Mouse (Mus musculus): ENCODE results near the gene Slu7. TPM values are rescaled to one million over a fixed set of nuclear protein-coding genes. Genes with fewer than 3 reads are reported as not detected.

Slu7 gene
- total RNA-seq (2014; rRNA removed) (15.9 and 31.5 TPM in 2 replicates), polyA plus RNA-seq (2015; fragmentation: Nextera tagmentation; extraction: Ambion mirVana) (54.9 and 55.5 TPM in 2 replicates)

- no peaks in the 10 kb centered on the region for H3K9me3 ChIP-seq (ENCODE audit: low read length)
- peaks cover 7% of the 10 kb centered on the region; the same call in 1 of the 2 replicates for H3K4me1 ChIP-seq (ENCODE audit: insufficient read depth, low read length)
- TF ChIP-seq CTCF (IDR thresholded peaks at IDR 0.05; ENCODE audit: low read depth): peak; percentile 17; the same call in 1 of the 2 replicates
- peak within 1 kb of the TSS; percentile 76 for H3K9ac ChIP-seq (replicated peaks; ENCODE audit: low read length)
- H3K27ac ChIP-seq: peak within 1 kb of the TSS; percentile 77
- H3K36me3 ChIP-seq (ENCODE audit: insufficient read depth, low read length): peaks cover 8% of the 10 kb centered on the region; the same call in 1 of the 2 replicates
- 7% methylated on average over 38 of the region's 38 CpGs for WGBS
- peak within 1 kb of the TSS; percentile 85 for H3K4me3 ChIP-seq (ENCODE audit: low read length)
- ATAC-seq (peak; percentile 93), DNase-seq (ENCODE audit: low spot score) (peak; percentile 93)
- no peaks in the 10 kb centered on the region for H3K27me3 ChIP-seq (ENCODE audit: insufficient read depth, low read length)
- peak within 1 kb of the TSS; percentile 85 for H3K4me2 ChIP-seq (ENCODE audit: low read depth, low read length)
Observed at GRCm38 (mm10) chr11:43433254-43434023, at the start of gene Slu7. Gene Slu7 (plus strand): TSS chr11:43433744.

GRCm38 (mm10) chr11:43385055-43385649 lies 48.4 kb upstream of the Slu7 start:
- DNase-seq (ENCODE audit: low spot score) (peak; percentile 69), ATAC-seq (peak; percentile 92)
- H3K27me3 ChIP-seq (ENCODE audit: insufficient read depth, low read length): no peaks in the 10 kb centered on the region
- H3K9me3 ChIP-seq (ENCODE audit: low read length): no peaks in the 10 kb centered on the region
- peak overlapping the region; percentile 54 for H3K9ac ChIP-seq (replicated peaks; ENCODE audit: low read length)
- peak overlapping the region; percentile 29 for H3K4me3 ChIP-seq (ENCODE audit: low read length)
- peak overlapping the region; percentile 57 for H3K4me2 ChIP-seq (ENCODE audit: low read depth, low read length)
- H3K27ac ChIP-seq: peak overlapping the region; percentile 76
- H3K36me3 ChIP-seq (ENCODE audit: insufficient read depth, low read length): no peaks in the 10 kb centered on the region
- H3K4me1 ChIP-seq (ENCODE audit: insufficient read depth, low read length): peaks cover 5% of the 10 kb centered on the region
- WGBS: 2% methylated on average over 17 of the region's 18 CpGs
- TF ChIP-seq CTCF (IDR thresholded peaks at IDR 0.05; ENCODE audit: low read depth): no peak

DNA sequence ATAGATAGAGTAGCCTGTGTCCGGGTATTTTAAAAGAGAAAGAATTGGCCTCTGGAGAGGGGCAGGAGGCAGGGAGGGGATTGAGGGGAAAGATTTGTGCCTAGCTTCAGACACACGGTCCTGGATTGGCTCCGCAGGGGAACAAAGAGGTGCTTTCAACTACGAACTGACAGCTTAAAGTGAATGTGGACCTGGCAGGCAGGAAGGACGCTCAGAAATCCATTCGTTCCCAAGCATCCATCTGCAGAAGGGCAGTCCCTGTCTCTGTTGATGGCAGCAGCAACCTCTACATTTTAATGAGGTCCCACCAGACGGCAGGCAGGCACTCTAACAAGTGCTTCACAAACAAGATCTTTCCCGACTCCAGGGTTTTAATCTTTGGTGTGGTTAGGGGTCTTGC lies 47.8 kb upstream of the Slu7 start:
- H3K4me3 ChIP-seq (ENCODE audit: low read length): peak overlapping the region; percentile 29
- DNase-seq (ENCODE audit: low spot score) (peak; percentile 63), ATAC-seq (peak; percentile 84)
- no peak for TF ChIP-seq CTCF (IDR thresholded peaks at IDR 0.05; ENCODE audit: low read depth)
- 5% methylated on average over 8 of the region's 8 CpGs for WGBS
- peak overlapping the region; percentile 76 for H3K27ac ChIP-seq
- peaks cover 5% of the 10 kb centered on the region for H3K4me1 ChIP-seq (ENCODE audit: insufficient read depth, low read length)
- no peaks in the 10 kb centered on the region for H3K9me3 ChIP-seq (ENCODE audit: low read length)
- H3K27me3 ChIP-seq (ENCODE audit: insufficient read depth, low read length): no peaks in the 10 kb centered on the region
- H3K36me3 ChIP-seq (ENCODE audit: insufficient read depth, low read length): no peaks in the 10 kb centered on the region
- H3K9ac ChIP-seq (replicated peaks; ENCODE audit: low read length): peak overlapping the region; percentile 54
- peak overlapping the region; percentile 57 for H3K4me2 ChIP-seq (ENCODE audit: low read depth, low read length)

DNA sequence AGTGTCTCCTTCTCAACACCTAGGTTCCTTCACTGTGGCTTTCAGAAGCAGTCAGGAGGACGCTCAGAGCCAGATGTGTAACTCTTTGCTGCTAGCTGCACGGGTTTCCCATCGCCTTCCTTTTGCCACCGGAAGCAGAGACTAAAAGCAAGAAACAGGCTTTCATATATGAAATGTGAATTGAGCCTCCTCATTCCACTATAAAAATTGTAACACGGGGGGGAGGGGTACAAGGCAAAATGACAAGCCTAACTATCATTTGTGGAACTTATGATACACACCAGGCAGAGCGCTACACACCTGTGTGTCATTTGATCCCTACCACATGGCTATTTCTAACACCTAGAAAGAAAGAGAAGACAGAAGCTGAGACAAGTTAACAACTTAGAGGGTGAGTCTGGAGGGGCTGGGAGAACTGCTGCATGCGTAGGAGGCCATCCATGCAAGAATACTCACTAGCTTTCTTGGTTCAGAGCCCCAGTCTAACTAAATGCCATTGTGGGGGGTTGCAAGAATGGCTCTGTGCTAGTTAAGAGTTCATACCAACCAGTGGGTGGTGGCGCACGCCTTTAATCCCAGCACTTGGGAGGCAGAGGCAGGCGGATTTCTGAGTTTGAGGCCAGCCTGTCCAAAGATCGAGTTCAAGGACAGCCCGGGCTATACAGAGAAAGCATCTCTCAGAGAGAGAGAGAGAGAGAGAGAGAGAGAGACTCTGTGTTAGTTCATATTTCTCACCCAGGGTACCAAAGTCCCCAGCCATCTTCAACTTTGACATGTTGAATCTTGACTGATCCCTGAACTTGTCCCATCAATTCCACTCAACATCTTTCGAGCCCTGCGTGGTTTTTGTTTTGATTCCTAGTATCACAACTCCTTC lies 46.3 kb upstream of the Slu7 start:
- no peak for ATAC-seq
- Histone ChIP-seq H3K4me2 (ENCODE audit: low read depth, low read length) (no peak overlapping the region), H3K4me1 (ENCODE audit: insufficient read depth, low read length) (peaks cover 5% of the 10 kb centered on the region), H3K4me3 (ENCODE audit: low read length) (no peak overlapping the region), H3K36me3 (ENCODE audit: insufficient read depth, low read length) (no peaks in the 10 kb centered on the region), H3K27ac (no peak overlapping the region), H3K9ac (replicated peaks; ENCODE audit: low read length) (no peak overlapping the region), H3K27me3 (ENCODE audit: insufficient read depth, low read length) (no peaks in the 10 kb centered on the region), H3K9me3 (ENCODE audit: low read length) (no peaks in the 10 kb centered on the region)
- 92% methylated on average over 14 of the region's 14 CpGs for WGBS
- TF ChIP-seq CTCF (IDR thresholded peaks at IDR 0.05; ENCODE audit: low read depth): no peak
- no peak for DNase-seq (ENCODE audit: low spot score)

GRCm38 (mm10) chr11:43388122-43389097 lies 45.1 kb upstream of the Slu7 start:
- no peak for ATAC-seq

More at GRCm38 (mm10) chr11:43388122-43389097, 45.1 kb upstream of the Slu7 start:
- no peak for DNase-seq (ENCODE audit: low spot score)
- no peak overlapping the region for H3K4me3 ChIP-seq (ENCODE audit: low read length)
- 85% methylated on average over 21 of the region's 21 CpGs for WGBS
- H3K4me1 ChIP-seq (ENCODE audit: insufficient read depth, low read length): peaks cover 5% of the 10 kb centered on the region
- no peak overlapping the region for H3K4me2 ChIP-seq (ENCODE audit: low read depth, low read length)
- no peak for TF ChIP-seq CTCF (IDR thresholded peaks at IDR 0.05; ENCODE audit: low read depth)
- H3K36me3 ChIP-seq (ENCODE audit: insufficient read depth, low read length): no peaks in the 10 kb centered on the region
- no peaks in the 10 kb centered on the region for H3K27me3 ChIP-seq (ENCODE audit: insufficient read depth, low read length)
- H3K9ac ChIP-seq (replicated peaks; ENCODE audit: low read length): no peak overlapping the region
- no peak overlapping the region for H3K27ac ChIP-seq
- H3K9me3 ChIP-seq (ENCODE audit: low read length): no peaks in the 10 kb centered on the region

Measured in hindbrain, postnatal 0 days (tissue).